Mouse (Mus musculus): ENCODE results near the gene Btnl1. TPM values are rescaled to one million over a fixed set of nuclear protein-coding genes. Genes with fewer than 3 reads are reported as not detected.
A peak's percentile ranks its signal among the peaks of the same experiment; 100 is the strongest.

The Btnl1 gene
- not detected in 2 replicates for polyA plus RNA-seq (2012; rRNA removed)

- no peak for DNase-seq
- Histone ChIP-seq H3K27me3 (replicated peaks; ENCODE audit: control insufficient read depth, insufficient read depth, low read length) (no peaks in the 10 kb centered on the region), H3K27ac (ENCODE audit: insufficient read depth, low read depth, low read length) (no peak within 1 kb of the TSS), H3K4me3 (ENCODE audit: insufficient read depth, low read depth, low read length) (no peak within 1 kb of the TSS), H3K36me3 (ENCODE audit: control insufficient read depth, insufficient read depth, low read length) (no peaks in the 10 kb centered on the region), H3K4me1 (ENCODE audit: control insufficient read depth, insufficient read depth, low read length) (no peaks in the 10 kb centered on the region)
- TF ChIP-seq CTCF (conservative IDR thresholded peaks at IDR 0.05; ENCODE audit: insufficient read depth, insufficient read length, low read depth, low read length) (no peak), POLR2A (IDR thresholded peaks at IDR 0.05; ENCODE audit: low read depth, low read length) (no peak)
- WGBS: 78% methylated on average over 2 of the region's 2 CpGs
Observed at GRCm38 (mm10) chr17:34376847-34377246, at the start of gene Btnl1. TSS of gene Btnl1 (plus strand) at chr17:34377132.

GRCm38 (mm10) chr17:34329807-34330206, 47.1 kb upstream of the Btnl1 start:
- TF ChIP-seq CTCF (conservative IDR thresholded peaks at IDR 0.05; ENCODE audit: insufficient read depth, insufficient read length, low read depth, low read length) (no peak), POLR2A (IDR thresholded peaks at IDR 0.05; ENCODE audit: low read depth, low read length) (no peak)
- no peaks in the 10 kb centered on the region for H3K36me3 ChIP-seq (ENCODE audit: control insufficient read depth, insufficient read depth, low read length)
- WGBS: 66% methylated on average over 2 of the region's 2 CpGs
- no peak overlapping the region for H3K27ac ChIP-seq (ENCODE audit: insufficient read depth, low read depth, low read length)
- no peak for DNase-seq
- no peaks in the 10 kb centered on the region for H3K4me1 ChIP-seq (ENCODE audit: control insufficient read depth, insufficient read depth, low read length)
- no peak overlapping the region for H3K4me3 ChIP-seq (ENCODE audit: insufficient read depth, low read depth, low read length)
- no peaks in the 10 kb centered on the region for H3K27me3 ChIP-seq (replicated peaks; ENCODE audit: control insufficient read depth, insufficient read depth, low read length)

DNA sequence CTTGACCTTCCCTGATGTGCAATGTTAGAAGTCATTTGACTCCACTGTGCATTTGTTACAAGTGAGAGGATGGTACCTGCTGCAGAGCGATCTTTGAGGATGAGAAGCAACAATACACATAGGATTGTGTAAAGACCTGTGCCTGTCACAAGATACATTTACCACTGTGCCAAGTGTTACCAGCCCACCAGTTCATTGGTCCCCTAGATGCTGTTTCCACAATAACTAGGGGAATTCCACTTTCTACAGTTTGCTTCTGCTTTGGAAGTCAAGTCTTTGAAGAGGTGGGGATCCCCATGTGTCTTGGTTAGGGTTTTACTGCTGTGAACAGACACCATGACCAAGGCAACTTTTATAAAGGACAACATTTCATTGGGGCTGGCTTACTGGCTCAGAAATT, 45.7 kb upstream of the Btnl1 start:
- TF ChIP-seq CTCF (conservative IDR thresholded peaks at IDR 0.05; ENCODE audit: insufficient read depth, insufficient read length, low read depth, low read length): no peak
- TF ChIP-seq POLR2A (IDR thresholded peaks at IDR 0.05; ENCODE audit: low read depth, low read length): no peak
- Histone ChIP-seq H3K36me3 (ENCODE audit: control insufficient read depth, insufficient read depth, low read length) (no peaks in the 10 kb centered on the region), H3K27ac (ENCODE audit: insufficient read depth, low read depth, low read length) (no peak overlapping the region), H3K4me3 (ENCODE audit: insufficient read depth, low read depth, low read length) (no peak overlapping the region), H3K27me3 (replicated peaks; ENCODE audit: control insufficient read depth, insufficient read depth, low read length) (no peaks in the 10 kb centered on the region), H3K4me1 (ENCODE audit: control insufficient read depth, insufficient read depth, low read length) (no peaks in the 10 kb centered on the region)
- no peak for DNase-seq
- WGBS: 90% methylated on average over 1 of the region's 1 CpGs

- TF ChIP-seq POLR2A (IDR thresholded peaks at IDR 0.05; ENCODE audit: low read depth, low read length) (no peak), CTCF (conservative IDR thresholded peaks at IDR 0.05; ENCODE audit: insufficient read depth, insufficient read length, low read depth, low read length) (no peak)
- peak; percentile 14 for DNase-seq
- WGBS: 47% methylated on average over 3 of the region's 3 CpGs
Observed at GRCm38 (mm10) chr17:34340619-34341402, 36.1 kb upstream of the Btnl1 start.

DNA sequence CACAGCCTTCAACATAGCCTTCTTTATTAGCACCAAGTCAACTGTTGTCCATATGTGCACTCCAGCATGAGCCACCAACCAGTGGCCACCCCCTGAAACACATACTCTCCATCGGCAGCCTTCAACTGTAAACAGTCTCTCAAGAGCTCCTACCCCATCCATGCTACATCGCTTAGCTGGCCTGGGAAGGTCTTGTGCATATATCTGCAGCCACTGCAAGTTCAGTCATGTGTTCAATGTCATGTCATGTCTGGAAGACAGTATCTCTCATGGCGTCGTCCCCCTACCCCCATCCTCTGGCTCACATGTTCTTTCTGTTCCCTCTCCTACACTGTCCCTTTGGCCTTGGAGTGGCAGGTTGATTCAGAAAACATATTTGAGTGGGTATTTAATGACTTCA, 32.0 kb upstream of the Btnl1 start:
- DNase-seq: no peak
- WGBS: 87% methylated on average over 4 of the region's 4 CpGs
- TF ChIP-seq POLR2A (IDR thresholded peaks at IDR 0.05; ENCODE audit: low read depth, low read length) (no peak), CTCF (conservative IDR thresholded peaks at IDR 0.05; ENCODE audit: insufficient read depth, insufficient read length, low read depth, low read length) (no peak)

More at GRCm38 (mm10) chr17:34340619-34341402, 36.1 kb upstream of the Btnl1 start:
- no peaks in the 10 kb centered on the region for H3K36me3 ChIP-seq (ENCODE audit: control insufficient read depth, insufficient read depth, low read length)
- H3K4me1 ChIP-seq (ENCODE audit: control insufficient read depth, insufficient read depth, low read length): no peaks in the 10 kb centered on the region
- H3K27ac ChIP-seq (ENCODE audit: insufficient read depth, low read depth, low read length): no peak overlapping the region
- H3K27me3 ChIP-seq (replicated peaks; ENCODE audit: control insufficient read depth, insufficient read depth, low read length): no peaks in the 10 kb centered on the region
- no peak overlapping the region for H3K4me3 ChIP-seq (ENCODE audit: insufficient read depth, low read depth, low read length)

GRCm38 (mm10) chr17:34345486-34345885, 31.4 kb upstream of the Btnl1 start:
- Histone ChIP-seq H3K27ac (ENCODE audit: insufficient read depth, low read depth, low read length) (no peak overlapping the region), H3K36me3 (ENCODE audit: control insufficient read depth, insufficient read depth, low read length) (no peaks in the 10 kb centered on the region), H3K4me1 (ENCODE audit: control insufficient read depth, insufficient read depth, low read length) (no peaks in the 10 kb centered on the region), H3K4me3 (ENCODE audit: insufficient read depth, low read depth, low read length) (no peak overlapping the region), H3K27me3 (replicated peaks; ENCODE audit: control insufficient read depth, insufficient read depth, low read length) (no peaks in the 10 kb centered on the region)
- TF ChIP-seq CTCF (conservative IDR thresholded peaks at IDR 0.05; ENCODE audit: insufficient read depth, insufficient read length, low read depth, low read length): no peak
- TF ChIP-seq POLR2A (IDR thresholded peaks at IDR 0.05; ENCODE audit: low read depth, low read length): no peak
- 86% methylated on average over 7 of the region's 7 CpGs for WGBS
- no peak for DNase-seq

More for the DNA sequence above, 32.0 kb upstream of the Btnl1 start:
- no peaks in the 10 kb centered on the region for H3K4me1 ChIP-seq (ENCODE audit: control insufficient read depth, insufficient read depth, low read length)
- H3K4me3 ChIP-seq (ENCODE audit: insufficient read depth, low read depth, low read length): no peak overlapping the region
- no peaks in the 10 kb centered on the region for H3K27me3 ChIP-seq (replicated peaks; ENCODE audit: control insufficient read depth, insufficient read depth, low read length)
- H3K36me3 ChIP-seq (ENCODE audit: control insufficient read depth, insufficient read depth, low read length): no peaks in the 10 kb centered on the region
- H3K27ac ChIP-seq (ENCODE audit: insufficient read depth, low read depth, low read length): no peak overlapping the region

DNA sequence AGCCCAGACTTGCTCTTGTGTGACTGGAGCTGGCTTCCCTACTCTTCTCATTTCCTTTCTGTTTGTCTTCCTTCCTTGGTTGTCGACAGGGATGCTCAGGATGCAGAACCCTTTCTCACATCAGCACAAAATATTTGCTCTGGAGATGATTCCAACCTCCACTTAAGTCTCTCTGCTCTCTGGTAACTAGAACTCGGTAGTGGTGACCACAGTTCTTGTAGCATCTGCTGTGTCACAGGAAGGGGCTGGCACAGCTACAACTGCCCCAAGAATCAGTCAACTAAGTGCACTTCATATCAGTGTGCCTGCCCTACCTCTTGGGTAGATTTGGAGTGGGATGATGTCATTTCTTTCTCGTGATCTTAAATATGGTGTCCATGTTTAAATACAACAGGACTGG, 30.9 kb upstream of the Btnl1 start:
- H3K27ac ChIP-seq (ENCODE audit: insufficient read depth, low read depth, low read length): no peak overlapping the region
- no peak for DNase-seq
- 65% methylated on average over 3 of the region's 3 CpGs for WGBS

More for the DNA sequence above, 30.9 kb upstream of the Btnl1 start:
- Histone ChIP-seq H3K27me3 (replicated peaks; ENCODE audit: control insufficient read depth, insufficient read depth, low read length) (no peaks in the 10 kb centered on the region), H3K4me1 (ENCODE audit: control insufficient read depth, insufficient read depth, low read length) (no peaks in the 10 kb centered on the region), H3K4me3 (ENCODE audit: insufficient read depth, low read depth, low read length) (no peak overlapping the region), H3K36me3 (ENCODE audit: control insufficient read depth, insufficient read depth, low read length) (no peaks in the 10 kb centered on the region)
- TF ChIP-seq POLR2A (IDR thresholded peaks at IDR 0.05; ENCODE audit: low read depth, low read length) (no peak), CTCF (conservative IDR thresholded peaks at IDR 0.05; ENCODE audit: insufficient read depth, insufficient read length, low read depth, low read length) (no peak)

All from kidney, adult 2 months (tissue).